Mouse (Mus musculus): ENCODE measurements around the gene Dnaaf1. TPM values are rescaled to one million over a fixed set of nuclear protein-coding genes. Genes with fewer than 3 reads are reported as not detected.
A peak's percentile ranks its signal among the peaks of the same experiment; 100 is the strongest.

The Dnaaf1 gene
- total and polyA plus RNA-seq, 2 experiments from 2014 or later, result 0.48 TPM; not detected in 1

- WGBS, result 64% methylated on average over 7 of the region's 7 CpGs
- no peak overlapping the region for H3K4me3 ChIP-seq (ENCODE audit: low read length)
- no peak for TF ChIP-seq CTCF (IDR thresholded peaks at IDR 0.05; ENCODE audit: low read depth)
- H3K9ac ChIP-seq (replicated peaks; ENCODE audit: low read length), result no peak overlapping the region
- no peak for DNase-seq (ENCODE audit: low spot score)
- H3K27ac ChIP-seq, result no peak overlapping the region
- no peaks in the 10 kb centered on the region for H3K9me3 ChIP-seq (ENCODE audit: low read length)
- no peak overlapping the region for H3K4me2 ChIP-seq (ENCODE audit: low read depth, low read length)
- no peak for ATAC-seq
- H3K27me3 ChIP-seq (ENCODE audit: insufficient read depth, low read length), result no peaks in the 10 kb centered on the region
- H3K36me3 ChIP-seq (ENCODE audit: insufficient read depth, low read length), result peaks cover 19% of the 10 kb centered on the region
- H3K4me1 ChIP-seq (ENCODE audit: insufficient read depth, low read length), result peaks cover 7% of the 10 kb centered on the region
Measured at GRCm38 (mm10) chr8:119568951-119569350, 6.1 kb upstream of the Dnaaf1 start.

GRCm38 (mm10) chr8:119569881-119570280 is 5.2 kb upstream of the Dnaaf1 start:
- H3K27me3 ChIP-seq (ENCODE audit: insufficient read depth, low read length), result no peaks in the 10 kb centered on the region
- no peak overlapping the region for H3K9ac ChIP-seq (replicated peaks; ENCODE audit: low read length)
- DNase-seq (ENCODE audit: low spot score), result no peak
- TF ChIP-seq CTCF (IDR thresholded peaks at IDR 0.05; ENCODE audit: low read depth), result no peak
- ATAC-seq, result no peak
- H3K4me2 ChIP-seq (ENCODE audit: low read depth, low read length), result no peak overlapping the region
- peaks cover 8% of the 10 kb centered on the region for H3K4me1 ChIP-seq (ENCODE audit: insufficient read depth, low read length)
- no peak overlapping the region for H3K27ac ChIP-seq
- peaks cover 12% of the 10 kb centered on the region for H3K36me3 ChIP-seq (ENCODE audit: insufficient read depth, low read length)
- H3K4me3 ChIP-seq (ENCODE audit: low read length), result no peak overlapping the region
- 35% methylated on average over 4 of the region's 4 CpGs for WGBS
- H3K9me3 ChIP-seq (ENCODE audit: low read length), result no peaks in the 10 kb centered on the region

GRCm38 (mm10) chr8:119571135-119571534 is 3.9 kb upstream of the Dnaaf1 start:
- no peak overlapping the region for H3K27ac ChIP-seq
- no peak overlapping the region for H3K4me2 ChIP-seq (ENCODE audit: low read depth, low read length)
- H3K9ac ChIP-seq (replicated peaks; ENCODE audit: low read length), result no peak overlapping the region
- no peaks in the 10 kb centered on the region for H3K9me3 ChIP-seq (ENCODE audit: low read length)
- no peaks in the 10 kb centered on the region; the same call in 1 of the 2 replicates for H3K36me3 ChIP-seq (ENCODE audit: insufficient read depth, low read length)
- no peak for DNase-seq (ENCODE audit: low spot score)
- H3K27me3 ChIP-seq (ENCODE audit: insufficient read depth, low read length), result no peaks in the 10 kb centered on the region
- no peak for ATAC-seq
- 87% methylated on average over 6 of the region's 6 CpGs for whole genome bisulfite sequencing
- H3K4me1 ChIP-seq (ENCODE audit: insufficient read depth, low read length), result peaks cover 8% of the 10 kb centered on the region
- no peak overlapping the region for H3K4me3 ChIP-seq (ENCODE audit: low read length)
- TF ChIP-seq CTCF (IDR thresholded peaks at IDR 0.05; ENCODE audit: low read depth), result no peak

- no peaks in the 10 kb centered on the region for H3K9me3 ChIP-seq (ENCODE audit: low read length)
- H3K36me3 ChIP-seq (ENCODE audit: insufficient read depth, low read length), result no peaks in the 10 kb centered on the region
- no peak overlapping the region for H3K4me2 ChIP-seq (ENCODE audit: low read depth, low read length)
- H3K4me3 ChIP-seq (ENCODE audit: low read length), result no peak overlapping the region
- no peak for ATAC-seq
- H3K27ac ChIP-seq, result no peak overlapping the region
- no peak overlapping the region for H3K9ac ChIP-seq (replicated peaks; ENCODE audit: low read length)
- TF ChIP-seq CTCF (IDR thresholded peaks at IDR 0.05; ENCODE audit: low read depth), result no peak
- no peak for DNase-seq (ENCODE audit: low spot score)
- H3K27me3 ChIP-seq (ENCODE audit: insufficient read depth, low read length), result no peaks in the 10 kb centered on the region
- 94% methylated on average over 4 of the region's 4 CpGs for WGBS
- H3K4me1 ChIP-seq (ENCODE audit: insufficient read depth, low read length), result peaks cover 8% of the 10 kb centered on the region
Measured at GRCm38 (mm10) chr8:119572411-119572810, 2.6 kb upstream of the Dnaaf1 start.

- no peak; the same call in 1 of the 2 replicates for ATAC-seq
- H3K4me3 ChIP-seq (ENCODE audit: low read length), result peak overlapping the region; percentile 88
- no peaks in the 10 kb centered on the region for H3K36me3 ChIP-seq (ENCODE audit: insufficient read depth, low read length)
- no peak for TF ChIP-seq CTCF (IDR thresholded peaks at IDR 0.05; ENCODE audit: low read depth)
- no peaks in the 10 kb centered on the region for H3K27me3 ChIP-seq (ENCODE audit: insufficient read depth, low read length)
- peak overlapping the region; percentile 83 for H3K9ac ChIP-seq (replicated peaks; ENCODE audit: low read length)
- H3K4me2 ChIP-seq (ENCODE audit: low read depth, low read length), result peak overlapping the region; percentile 87
- no peak for DNase-seq (ENCODE audit: low spot score)
- WGBS, result 1% methylated on average over 16 of the region's 16 CpGs
- H3K4me1 ChIP-seq (ENCODE audit: insufficient read depth, low read length), result peaks cover 8% of the 10 kb centered on the region
- H3K27ac ChIP-seq, result peak overlapping the region; percentile 83; the same call in 1 of the 2 replicates
- no peaks in the 10 kb centered on the region for H3K9me3 ChIP-seq (ENCODE audit: low read length)
Measured at GRCm38 (mm10) chr8:119575366-119575726, 311 bp downstream of the Dnaaf1 start.

- Histone ChIP-seq H3K9me3 (ENCODE audit: low read length) (no peaks in the 10 kb centered on the region), H3K27me3 (ENCODE audit: insufficient read depth, low read length) (no peaks in the 10 kb centered on the region), H3K9ac (replicated peaks; ENCODE audit: low read length) (no peak overlapping the region), H3K4me3 (ENCODE audit: low read length) (no peak overlapping the region), H3K4me2 (ENCODE audit: low read depth, low read length) (no peak overlapping the region), H3K36me3 (ENCODE audit: insufficient read depth, low read length) (no peaks in the 10 kb centered on the region), H3K27ac (no peak overlapping the region), H3K4me1 (ENCODE audit: insufficient read depth, low read length) (no peaks in the 10 kb centered on the region; the same call in 1 of the 2 replicates)
- 42% methylated on average over 13 of the region's 13 CpGs for WGBS
- ATAC-seq (no peak), DNase-seq (ENCODE audit: low spot score) (no peak)
- TF ChIP-seq CTCF (IDR thresholded peaks at IDR 0.05; ENCODE audit: low read depth), result no peak
Measured at GRCm38 (mm10) chr8:119579096-119579495, 4.1 kb downstream of the Dnaaf1 start.

- 90% methylated on average over 5 of the region's 5 CpGs for WGBS
- Histone ChIP-seq H3K4me2 (ENCODE audit: low read depth, low read length) (no peak overlapping the region), H3K4me3 (ENCODE audit: low read length) (no peak overlapping the region), H3K27me3 (ENCODE audit: insufficient read depth, low read length) (no peaks in the 10 kb centered on the region), H3K36me3 (ENCODE audit: insufficient read depth, low read length) (no peaks in the 10 kb centered on the region), H3K9me3 (ENCODE audit: low read length) (no peaks in the 10 kb centered on the region), H3K27ac (no peak overlapping the region), H3K9ac (replicated peaks; ENCODE audit: low read length) (no peak overlapping the region), H3K4me1 (ENCODE audit: insufficient read depth, low read length) (no peaks in the 10 kb centered on the region)
- DNase-seq (ENCODE audit: low spot score) (no peak), ATAC-seq (no peak)
- TF ChIP-seq CTCF (IDR thresholded peaks at IDR 0.05; ENCODE audit: low read depth), result no peak
Measured at GRCm38 (mm10) chr8:119580441-119581161, 5.6 kb downstream of the Dnaaf1 start.
